Mouse (Mus musculus) megakaryocyte, embryonic 14.5 days (primary cell): ENCODE data around the gene Raph1. TPM values are rescaled to one million over a fixed set of nuclear protein-coding genes. Genes with fewer than 3 reads are reported as not detected.

ENCODE experiments used
- H3K27me3 ChIP-seq: replicated peaks from 2 replicates; pipeline ENCODE3; 2012; ENCODE audit warnings: inconsistent platforms
- H3K36me3 ChIP-seq: replicated peaks from 2 replicates; pipeline ENCODE3; 2012; ENCODE audit warnings: low read length, inconsistent platforms, mixed read lengths
- H3K4me1 ChIP-seq: 2 replicates; pipeline ENCODE4 v1.6.1; 2012; ENCODE audit warnings: inconsistent platforms
- H3K4me3 ChIP-seq: replicated peaks from 2 replicates; pipeline ENCODE3; 2012; ENCODE audit warnings: moderate library complexity, mild to moderate bottlenecking, inconsistent platforms
- H3K9me3 ChIP-seq: 2 replicates; pipeline ENCODE4 v1.6.1; 2012; ENCODE audit warnings: inconsistent platforms
- FLI1 ChIP-seq: IDR thresholded peaks from 2 replicates; pipeline ENCODE4 v1.6.1; 2012; ENCODE audit warnings: low read length, inconsistent platforms, mixed read lengths
- GATA1 ChIP-seq: IDR thresholded peaks from 3 replicates; pipeline ENCODE4 v1.6.1; 2012; ENCODE audit warnings: mixed read lengths, low read length, inconsistent platforms, borderline replicate concordance
- polyA plus RNA-seq: library from polyadenylated mRNA; stranded (reverse); fragments of >175 nt; gene quantifications from 2 replicates; pipeline ENCODE4 v1.2.3, GENCODE M21; 2012; ENCODE audit warnings: low replicate concordance; ENCODE audit not compliant: insufficient read depth

The Raph1 gene
- polyA plus RNA-seq = 0.58 and 4.9 TPM in 2 replicates

DNA sequence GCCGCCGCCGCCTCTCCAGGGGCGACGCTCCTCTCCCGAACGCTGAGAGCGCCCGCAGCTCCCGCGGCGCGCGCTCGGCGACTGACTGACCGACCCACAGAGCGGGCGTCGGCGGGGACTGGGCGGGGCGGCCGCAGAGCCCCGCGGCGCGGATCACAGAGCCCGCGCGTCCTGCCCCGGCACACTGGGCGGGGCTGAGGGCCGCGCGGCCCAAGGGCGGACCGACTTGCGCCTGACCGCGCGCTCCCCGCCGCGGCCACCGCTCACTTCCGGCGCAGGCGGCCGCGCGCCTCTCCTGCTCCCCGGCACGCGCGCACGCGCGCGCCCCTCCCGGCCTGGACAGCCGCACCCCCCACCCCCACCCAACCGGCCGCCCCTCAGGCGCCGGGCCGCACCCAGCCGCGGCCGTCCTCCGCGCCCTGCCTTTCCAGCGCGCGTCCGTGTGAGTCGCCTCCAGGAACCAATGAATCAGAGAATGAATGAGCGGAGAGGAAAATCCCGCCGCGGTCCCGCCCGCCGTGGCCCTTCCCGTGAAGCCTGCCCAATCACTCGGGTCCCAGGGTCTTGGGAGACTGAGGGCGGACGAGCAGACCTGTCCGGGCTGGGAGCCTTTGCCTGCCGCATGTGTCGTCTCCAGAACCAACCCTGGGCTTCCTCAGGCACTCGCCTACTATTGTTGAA is at the start of gene Raph1:
TSS of gene Raph1 (minus strand) at position 474 of the 681 bp plus-strand sequence.
- peaks cover 30% of the 10 kb centered on the region for H3K4me1 ChIP-seq
- no peaks in the 10 kb centered on the region for H3K36me3 ChIP-seq
- H3K27me3 ChIP-seq = peaks cover 46% of the 10 kb centered on the region
- TF ChIP-seq FLI1 (no peak), GATA1 (no peak)
- H3K9me3 ChIP-seq = peaks cover 4% of the 10 kb centered on the region; the same call in 1 of the 2 replicates
- H3K4me3 ChIP-seq = peak within 1 kb of the TSS; percentile 93

- peaks cover 3% of the 10 kb centered on the region; the same call in 1 of the 2 replicates for H3K9me3 ChIP-seq
- H3K27me3 ChIP-seq = no peaks in the 10 kb centered on the region
- TF ChIP-seq FLI1 (no peak), GATA1 (no peak)
- no peaks in the 10 kb centered on the region for H3K36me3 ChIP-seq
- no peak overlapping the region for H3K4me3 ChIP-seq
- H3K4me1 ChIP-seq = no peaks in the 10 kb centered on the region
These were observed 48.8 kb upstream of the Raph1 start for GRCm38 (mm10) chr1:60615703-60616102.

DNA sequence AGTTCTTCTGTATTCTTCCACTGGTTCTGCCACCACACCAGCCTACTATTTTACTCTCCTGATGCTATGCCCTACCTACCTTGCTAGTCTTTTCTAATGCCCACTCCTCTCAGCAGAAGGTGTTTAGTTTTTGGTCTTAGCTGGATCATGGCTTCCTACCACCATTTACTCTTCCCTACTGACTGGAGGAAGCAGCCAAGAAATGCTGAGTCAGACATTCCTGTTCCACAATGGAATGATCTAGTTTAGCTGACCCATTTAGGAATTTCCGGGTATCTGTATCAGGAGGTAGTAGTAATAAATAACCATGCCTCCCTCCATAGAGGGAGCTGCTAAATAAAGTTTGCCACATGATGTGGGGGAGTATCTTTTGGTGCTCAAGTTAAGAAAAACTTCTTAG is 48.0 kb upstream of the Raph1 start:
- Histone ChIP-seq H3K9me3 (peaks cover 3% of the 10 kb centered on the region; the same call in 1 of the 2 replicates), H3K36me3 (no peaks in the 10 kb centered on the region), H3K4me3 (no peak overlapping the region), H3K4me1 (no peaks in the 10 kb centered on the region), H3K27me3 (no peaks in the 10 kb centered on the region)
- TF ChIP-seq GATA1 (no peak), FLI1 (no peak)

DNA sequence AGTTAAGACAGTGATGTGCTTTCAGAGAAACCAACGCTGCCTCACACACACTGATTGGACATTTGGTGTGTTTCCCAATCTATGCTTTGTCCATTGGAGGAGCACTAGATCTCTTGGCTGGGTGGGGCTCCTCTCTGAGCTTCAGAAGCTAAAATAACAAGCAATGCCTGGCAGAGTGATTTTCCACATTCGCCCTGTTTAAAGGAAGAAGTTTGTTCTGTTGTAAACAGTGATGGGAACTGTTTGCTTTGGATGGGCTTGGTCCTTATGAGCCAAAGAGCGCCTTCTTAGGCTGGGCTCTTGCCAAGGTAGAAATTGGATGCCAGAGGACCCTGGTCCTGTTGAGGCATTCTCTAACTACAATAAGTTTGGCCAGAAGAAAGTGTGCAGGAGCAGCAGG is 45.1 kb upstream of the Raph1 start:
- Histone ChIP-seq H3K36me3 (no peaks in the 10 kb centered on the region), H3K9me3 (peaks cover 3% of the 10 kb centered on the region; the same call in 1 of the 2 replicates), H3K27me3 (no peaks in the 10 kb centered on the region), H3K4me3 (no peak overlapping the region), H3K4me1 (no peaks in the 10 kb centered on the region)
- no peak for TF ChIP-seq FLI1
- TF ChIP-seq GATA1 = no peak

DNA sequence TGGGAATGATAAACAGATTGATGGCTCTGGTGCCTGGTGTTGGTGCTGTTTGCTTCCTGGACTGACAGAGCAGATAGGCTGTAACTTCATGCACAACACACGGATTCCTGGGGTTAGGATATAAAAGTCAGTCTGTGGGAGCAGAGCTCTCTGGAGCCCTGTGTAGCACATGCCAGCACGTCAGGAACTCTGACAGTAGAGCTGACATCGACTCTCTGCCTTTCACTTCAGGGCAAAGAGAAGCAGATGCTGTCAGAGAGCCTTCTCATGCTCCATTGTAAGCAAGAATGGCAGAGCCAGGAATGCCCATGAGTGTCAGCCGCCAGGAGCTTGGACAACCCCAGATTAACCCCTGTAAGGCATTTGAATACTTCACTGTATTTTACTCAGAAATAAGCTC is 43.7 kb upstream of the Raph1 start:
- no peak overlapping the region for H3K4me3 ChIP-seq
- TF ChIP-seq GATA1 (no peak), FLI1 (no peak)
- no peaks in the 10 kb centered on the region for H3K36me3 ChIP-seq
- no peaks in the 10 kb centered on the region for H3K27me3 ChIP-seq
- peaks cover 3% of the 10 kb centered on the region; the same call in 1 of the 2 replicates for H3K9me3 ChIP-seq
- no peaks in the 10 kb centered on the region for H3K4me1 ChIP-seq

- H3K4me3 ChIP-seq = no peak overlapping the region
- no peaks in the 10 kb centered on the region for H3K36me3 ChIP-seq
- peaks cover 5% of the 10 kb centered on the region for H3K4me1 ChIP-seq
- no peak for TF ChIP-seq GATA1
- no peak for TF ChIP-seq FLI1
- peaks cover 3% of the 10 kb centered on the region; the same call in 1 of the 2 replicates for H3K9me3 ChIP-seq
- H3K27me3 ChIP-seq = no peaks in the 10 kb centered on the region
These were observed 42.3 kb upstream of the Raph1 start for GRCm38 (mm10) chr1:60609011-60609775.

- no peaks in the 10 kb centered on the region for H3K9me3 ChIP-seq
- no peaks in the 10 kb centered on the region for H3K36me3 ChIP-seq
- no peak for TF ChIP-seq GATA1
- no peak for TF ChIP-seq FLI1
- H3K4me3 ChIP-seq = no peak overlapping the region
- no peaks in the 10 kb centered on the region for H3K27me3 ChIP-seq
- peaks cover 5% of the 10 kb centered on the region for H3K4me1 ChIP-seq
These were observed 37.6 kb upstream of the Raph1 start for GRCm38 (mm10) chr1:60604481-60605021.

GRCm38 (mm10) chr1:60600682-60601081 is 33.8 kb upstream of the Raph1 start:
- no peak for TF ChIP-seq GATA1
- TF ChIP-seq FLI1 = no peak
- Histone ChIP-seq H3K4me1 (peaks cover 5% of the 10 kb centered on the region), H3K9me3 (no peaks in the 10 kb centered on the region), H3K36me3 (no peaks in the 10 kb centered on the region), H3K4me3 (no peak overlapping the region), H3K27me3 (no peaks in the 10 kb centered on the region)

GRCm38 (mm10) chr1:60599926-60600325 is 33.0 kb upstream of the Raph1 start:
- H3K36me3 ChIP-seq = no peaks in the 10 kb centered on the region
- TF ChIP-seq GATA1 (no peak), FLI1 (no peak)
- no peaks in the 10 kb centered on the region for H3K9me3 ChIP-seq
- H3K27me3 ChIP-seq = no peaks in the 10 kb centered on the region
- no peak overlapping the region for H3K4me3 ChIP-seq
- peaks cover 5% of the 10 kb centered on the region for H3K4me1 ChIP-seq
